Mouse (Mus musculus) c-Kit-positive CD71-positive TER-119-positive erythroid progenitor cells, embryonic 14.5 days (primary cell): ENCODE data around the gene Tns1.

ENCODE experiments used
- DNase-seq: peaks from one replicate; pipeline ENCODE4 v3.0.0-alpha.2; 2013; ENCODE audit warnings: low spot score

Gene Tns1

DNA sequence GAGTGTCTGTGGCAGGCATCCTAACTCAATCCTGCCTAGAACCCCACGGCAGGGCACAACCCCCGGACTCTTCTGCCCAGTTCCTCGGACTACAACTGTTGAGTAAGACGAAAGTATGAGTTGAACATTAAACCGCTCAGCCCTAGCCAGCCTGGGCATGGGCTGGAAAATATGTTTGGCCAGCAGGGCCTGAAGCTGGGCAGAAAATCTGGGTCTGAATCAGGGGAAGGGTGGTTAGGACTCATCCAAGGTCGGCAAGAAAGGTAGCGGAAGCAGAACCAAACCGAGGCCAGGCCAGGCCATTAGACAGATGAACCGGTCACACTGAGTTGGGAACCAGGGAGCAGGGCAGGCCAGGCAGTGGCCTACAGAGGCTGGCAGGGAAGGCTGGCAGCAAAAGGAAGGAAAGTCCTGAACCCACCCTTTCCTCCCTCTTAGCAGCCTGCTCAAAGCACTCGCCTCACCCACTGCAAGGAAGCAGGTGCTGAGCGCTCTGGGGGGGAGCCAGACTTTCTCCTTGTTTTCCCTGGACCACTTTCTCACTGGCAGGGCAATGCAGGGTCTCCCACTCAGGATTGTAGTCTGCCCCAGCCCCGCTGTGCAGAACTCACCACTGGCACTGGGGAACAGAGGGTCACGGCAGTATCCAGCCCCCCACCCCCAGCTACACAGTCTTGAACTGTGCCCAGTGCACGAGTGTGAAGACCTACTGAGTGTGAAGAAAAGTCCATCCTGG, 110.8 kb downstream of the Tns1 start:
- DNase-seq = no peak

DNA sequence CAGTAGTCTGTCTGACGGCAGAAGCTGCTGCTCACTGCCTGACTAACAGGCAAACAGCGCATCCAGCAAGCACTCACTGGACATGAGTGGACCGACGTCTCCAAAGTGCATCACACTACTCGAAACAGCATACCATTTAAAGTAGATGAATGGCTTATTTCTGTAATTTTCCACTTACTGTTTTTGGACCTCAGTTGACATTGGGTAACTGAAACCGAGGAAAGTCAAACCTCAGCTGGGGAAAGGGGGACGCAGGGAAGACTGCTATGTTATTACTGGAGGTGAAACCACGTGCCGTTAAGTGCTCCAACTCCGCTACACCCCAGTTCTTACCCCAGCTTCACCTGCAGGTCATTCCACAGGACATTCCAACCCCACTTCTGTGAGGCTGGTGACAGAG, 111.5 kb downstream of the Tns1 start:
- no peak for DNase-seq

DNA sequence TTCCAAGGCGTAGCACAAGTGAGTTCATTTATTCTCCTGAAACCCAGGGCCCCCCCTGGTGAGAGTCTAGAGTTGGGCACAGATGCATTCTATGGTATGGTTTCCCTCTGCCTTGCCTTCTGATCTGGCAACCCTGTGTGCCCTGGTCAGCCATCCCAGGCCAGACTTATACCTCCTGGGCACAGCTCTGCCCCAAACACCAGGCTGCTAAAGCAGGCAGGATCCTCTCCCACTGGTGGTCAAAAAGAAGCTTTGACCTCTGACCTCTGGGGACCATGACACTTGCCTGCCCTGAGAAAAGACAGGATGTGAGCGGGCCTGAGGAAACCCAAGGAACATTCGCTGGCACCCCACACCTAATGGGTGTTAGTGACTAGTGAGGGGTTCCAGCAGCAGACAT, 114.8 kb downstream of the Tns1 start:
- no peak for DNase-seq

DNA sequence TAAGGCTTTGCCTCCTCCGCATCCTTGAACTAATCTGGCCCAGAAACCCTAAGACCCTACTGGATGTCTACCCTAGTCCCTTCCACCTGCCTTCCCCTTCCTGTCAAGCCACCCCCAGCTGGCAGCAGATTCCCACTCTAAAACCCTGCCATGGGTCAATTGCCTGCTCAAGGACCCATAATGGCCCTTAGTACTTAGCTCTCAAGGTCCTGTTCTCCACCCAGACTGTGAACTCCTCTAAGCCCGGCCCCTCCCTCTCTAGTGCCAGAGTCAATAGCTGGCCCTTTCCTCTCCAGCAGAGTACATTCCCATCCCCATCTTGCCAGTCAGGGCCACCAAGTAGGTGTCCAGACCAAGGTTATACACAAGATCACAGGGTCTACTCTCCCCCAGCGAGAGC, 115.3 kb downstream of the Tns1 start:
- DNase-seq = no peak

DNA sequence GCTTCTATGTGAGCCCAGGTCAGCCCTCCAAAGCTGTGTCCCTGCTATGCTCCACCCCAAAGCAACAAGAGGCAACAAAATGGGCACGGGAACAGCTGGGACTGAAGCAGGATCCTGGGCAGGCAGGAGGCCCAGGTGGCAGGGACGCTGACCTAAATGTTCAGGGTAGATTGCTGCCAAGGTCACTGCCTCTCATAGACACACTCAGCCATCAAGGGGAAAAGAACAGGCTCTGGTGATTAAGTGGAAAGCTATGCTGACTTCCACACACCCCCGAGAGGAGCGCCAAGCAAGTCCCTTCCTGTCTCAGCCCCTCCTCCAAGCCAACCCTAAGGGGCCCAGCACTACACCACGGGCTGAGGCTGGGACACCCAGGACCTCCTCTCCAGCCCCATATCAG, 115.8 kb downstream of the Tns1 start:
- DNase-seq = no peak

DNA sequence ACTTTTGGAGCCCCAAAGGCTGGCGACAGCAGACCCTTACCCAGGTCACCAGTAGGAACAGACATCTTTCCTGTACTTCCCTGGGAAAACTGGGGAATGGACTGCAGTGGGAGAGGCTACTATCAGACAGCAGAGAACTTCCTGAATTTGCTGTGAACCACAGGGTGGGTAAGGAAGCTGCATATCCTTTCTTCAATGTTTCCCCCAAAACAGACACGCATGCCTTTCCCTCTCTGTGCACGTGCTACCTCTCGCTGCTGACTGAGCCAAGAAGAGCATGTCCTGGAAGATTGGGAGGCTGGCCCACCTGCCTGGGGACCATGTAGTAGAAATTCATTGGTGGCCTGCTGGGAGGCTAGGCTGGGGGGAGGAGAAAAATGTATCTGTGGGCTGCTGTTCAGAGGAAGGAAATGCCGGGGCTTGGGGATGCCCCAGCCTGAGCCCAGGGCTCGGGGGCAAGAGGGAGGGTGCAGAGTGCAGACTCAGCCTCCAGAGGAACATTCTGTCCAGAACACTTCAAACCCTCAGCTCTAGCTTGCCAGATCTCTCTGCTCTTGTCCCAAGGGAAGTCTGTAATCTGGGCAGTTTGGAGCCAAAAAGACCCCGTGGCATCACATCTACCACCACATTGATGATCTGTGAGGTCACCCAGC, 116.7 kb downstream of the Tns1 start:
- DNase-seq = no peak

DNA sequence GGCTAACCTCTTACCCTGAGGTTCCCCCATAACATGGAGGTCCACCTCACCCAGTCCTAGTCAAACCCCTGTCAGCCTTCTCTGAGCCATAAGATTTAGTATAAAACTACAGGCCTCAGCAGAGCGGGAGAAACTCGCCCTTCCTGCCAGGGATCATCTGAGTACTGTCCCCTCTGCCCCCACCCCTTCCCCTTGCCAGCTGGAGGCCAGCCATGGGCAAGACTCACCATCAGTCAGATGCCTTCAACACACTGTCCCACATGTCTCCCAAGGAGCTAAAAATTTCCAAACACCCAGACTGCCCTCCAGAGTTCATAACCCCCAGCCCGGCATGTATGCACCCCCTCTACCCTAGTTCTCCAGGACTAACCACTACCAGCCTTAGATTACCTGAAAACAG, 119.2 kb downstream of the Tns1 start:
- no peak for DNase-seq

DNA sequence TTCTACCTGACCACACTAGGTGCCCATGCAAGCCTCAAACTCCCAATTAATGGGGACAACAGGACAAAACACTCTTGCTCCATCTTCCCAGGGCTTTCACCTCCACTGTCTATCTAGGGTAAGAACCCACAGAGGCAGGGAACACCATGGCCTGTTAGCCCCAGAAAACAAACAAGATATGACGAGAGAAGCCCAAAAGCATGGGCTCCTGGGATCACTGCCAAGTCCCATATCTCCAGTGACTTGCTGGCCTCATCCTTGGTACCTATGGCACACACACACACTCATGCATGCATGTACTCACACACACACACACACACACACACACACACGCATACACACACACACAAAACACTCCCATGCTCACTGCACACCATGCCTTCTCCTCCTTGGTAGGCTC, 120.5 kb downstream of the Tns1 start:
- no peak for DNase-seq

DNA sequence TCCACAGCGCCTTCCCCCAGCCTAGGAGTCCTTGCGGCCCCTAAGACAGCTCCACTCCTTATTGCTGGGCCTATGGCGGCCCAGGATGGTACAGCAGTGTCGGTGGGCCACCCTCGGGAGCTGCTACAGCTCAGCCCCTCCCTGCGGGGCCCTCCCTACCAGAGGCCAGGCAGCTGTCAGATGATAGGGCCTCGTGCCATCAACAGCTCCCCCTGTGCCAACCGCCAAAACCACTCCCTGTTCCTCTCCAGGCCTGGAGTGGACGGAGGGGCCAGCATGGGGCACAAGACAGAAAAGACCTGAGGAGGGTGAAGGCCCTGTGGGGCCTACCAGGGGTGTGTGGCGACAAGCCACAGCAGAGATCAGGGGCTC, 122.8 kb downstream of the Tns1 start:
- peak; percentile 69 for DNase-seq

DNA sequence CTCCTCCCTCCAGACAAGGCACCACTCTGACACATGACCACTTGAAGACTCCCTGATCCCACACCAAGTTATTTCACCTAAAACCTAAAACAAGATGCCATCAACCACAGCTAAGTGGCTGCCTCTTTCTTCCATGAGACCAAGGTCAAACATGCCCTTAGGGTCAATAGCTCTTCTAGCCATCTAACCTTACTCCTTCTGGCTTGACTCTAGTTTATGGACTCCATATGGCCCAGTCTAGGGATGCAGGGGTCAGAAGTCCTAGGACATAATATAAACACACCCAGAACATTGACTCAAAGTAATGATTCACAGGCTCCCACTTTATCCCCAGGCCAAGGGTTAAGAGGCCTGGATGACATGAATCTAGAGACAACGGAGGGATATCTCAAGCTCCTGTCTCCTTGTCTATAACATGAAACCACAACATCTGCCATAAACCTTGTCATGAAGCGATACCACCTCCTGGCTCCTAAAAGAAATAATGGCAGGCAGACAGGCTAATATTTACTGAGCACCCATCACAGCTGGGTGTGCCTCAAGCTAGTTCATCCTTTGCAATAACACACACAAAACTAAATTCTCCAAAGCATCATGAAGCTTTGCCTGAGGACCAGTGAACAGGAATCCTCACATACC, 123.3 kb downstream of the Tns1 start:
- peak; percentile 37 for DNase-seq

DNA sequence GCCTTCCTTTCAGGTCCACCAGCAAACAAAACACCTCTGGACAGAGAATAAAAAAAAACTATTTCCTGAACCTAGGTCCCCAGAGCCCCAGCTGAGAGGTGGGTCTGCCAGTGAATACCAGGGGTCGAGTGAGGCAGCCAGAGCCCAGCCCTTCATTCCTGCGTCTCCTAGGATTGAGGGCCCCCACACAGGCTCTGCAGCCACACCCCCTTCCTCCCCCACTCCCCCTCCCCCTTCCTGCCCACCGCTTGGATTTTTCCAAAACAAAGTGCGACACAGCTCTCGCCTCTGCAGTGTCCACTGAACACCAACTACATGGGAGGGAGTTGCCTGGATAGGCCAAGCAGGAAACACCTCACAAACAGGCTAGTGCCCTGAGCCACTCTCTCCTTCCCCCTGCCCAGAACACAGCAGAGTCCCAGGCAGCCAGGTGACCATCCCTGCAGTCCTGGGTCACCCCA, 124.0 kb downstream of the Tns1 start:
- no peak for DNase-seq

DNA sequence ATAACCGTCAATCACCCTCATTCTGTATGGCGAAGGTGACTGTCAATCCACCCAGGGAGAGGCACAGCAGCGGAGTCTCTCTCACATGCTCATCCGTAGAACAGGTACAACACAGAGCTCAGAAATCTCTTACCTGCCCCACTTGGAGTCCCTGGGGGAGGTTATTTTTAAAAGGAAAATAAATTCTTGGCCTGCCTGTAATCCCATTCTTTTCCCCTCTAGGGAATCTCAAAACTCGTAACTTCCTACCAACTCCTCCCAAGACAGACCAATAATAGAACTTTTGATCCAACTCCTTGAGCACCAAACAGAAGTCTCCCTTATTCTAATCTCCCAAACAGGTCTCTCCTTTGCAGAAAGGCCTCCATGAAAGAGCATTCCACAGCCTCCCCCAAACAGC, 124.7 kb downstream of the Tns1 start:
- no peak for DNase-seq

DNA sequence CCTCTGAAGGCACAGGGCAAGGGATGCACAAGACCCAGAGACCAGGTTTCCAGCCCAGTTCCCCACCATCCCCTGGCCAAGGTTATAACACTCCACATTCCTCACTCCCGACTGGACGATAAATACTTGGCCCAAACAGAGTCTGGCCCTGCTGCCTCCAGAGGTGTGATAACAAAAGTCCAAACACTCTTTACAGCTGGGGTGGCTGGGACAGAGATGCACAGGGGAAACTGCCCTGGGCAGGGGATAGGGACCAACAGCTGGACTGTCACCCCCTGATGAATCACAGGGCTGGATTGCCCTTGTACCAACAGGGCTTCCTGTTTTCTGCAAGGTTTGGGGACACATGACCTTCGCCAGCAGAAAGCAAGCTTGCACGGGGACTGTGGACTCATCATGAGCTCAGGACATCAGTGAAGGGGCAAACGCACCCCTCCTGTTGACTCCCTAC, 125.3 kb downstream of the Tns1 start:
- no peak for DNase-seq

DNA sequence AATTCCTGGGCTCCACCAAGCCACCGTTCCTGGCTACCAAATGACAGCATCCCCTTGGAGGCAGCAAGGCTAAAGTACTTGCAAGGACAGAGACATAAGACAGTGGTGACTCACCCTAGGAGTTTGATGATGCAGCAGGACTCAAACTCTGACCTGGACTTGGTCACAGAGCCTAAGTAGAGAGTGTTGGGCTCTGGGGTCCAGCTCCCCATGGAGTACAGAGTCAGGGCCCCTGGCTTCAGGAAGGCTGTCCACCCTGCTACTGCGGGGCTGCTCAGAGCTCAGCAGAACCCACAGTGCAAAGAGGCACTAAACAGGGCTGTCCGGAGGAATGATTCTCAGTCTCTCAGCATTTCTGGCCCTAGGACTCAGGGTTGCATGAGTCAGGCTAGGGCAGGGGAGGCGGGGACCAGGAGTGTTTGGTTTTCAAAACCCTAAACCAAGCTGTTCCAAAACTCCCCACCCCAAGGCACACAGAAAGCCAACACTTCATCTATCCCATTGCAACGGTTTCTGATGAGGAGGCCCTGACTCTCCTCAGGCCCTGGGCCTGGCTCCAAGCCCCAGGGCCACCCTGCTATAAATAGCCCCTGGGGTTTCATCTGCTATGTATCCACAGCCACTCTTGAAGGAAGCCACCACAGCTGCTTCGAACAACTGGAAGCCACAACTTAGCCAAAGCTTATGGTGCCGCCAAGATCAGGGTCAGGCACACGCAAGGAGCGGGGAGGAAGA, 126.0 kb downstream of the Tns1 start:
- no peak for DNase-seq

DNA sequence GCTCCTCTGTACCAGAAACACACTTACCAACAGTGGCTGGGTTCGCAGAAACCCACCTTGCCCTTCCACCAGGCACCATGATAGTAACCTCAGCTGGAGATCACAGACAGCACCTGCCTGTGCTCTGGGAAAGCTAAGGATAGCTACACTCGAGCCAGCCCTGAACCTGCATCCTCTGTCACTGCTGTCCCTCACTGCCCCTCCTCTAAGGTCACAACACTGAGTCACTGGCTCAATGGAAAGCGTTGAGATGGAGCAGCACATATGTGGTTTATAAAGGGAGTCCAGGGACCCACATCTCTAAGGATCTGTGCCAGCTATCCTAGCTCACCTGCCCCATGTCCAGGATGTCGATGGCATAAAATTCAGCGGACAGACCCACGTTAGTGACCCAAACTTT, 126.9 kb downstream of the Tns1 start:
- DNase-seq = no peak

DNA sequence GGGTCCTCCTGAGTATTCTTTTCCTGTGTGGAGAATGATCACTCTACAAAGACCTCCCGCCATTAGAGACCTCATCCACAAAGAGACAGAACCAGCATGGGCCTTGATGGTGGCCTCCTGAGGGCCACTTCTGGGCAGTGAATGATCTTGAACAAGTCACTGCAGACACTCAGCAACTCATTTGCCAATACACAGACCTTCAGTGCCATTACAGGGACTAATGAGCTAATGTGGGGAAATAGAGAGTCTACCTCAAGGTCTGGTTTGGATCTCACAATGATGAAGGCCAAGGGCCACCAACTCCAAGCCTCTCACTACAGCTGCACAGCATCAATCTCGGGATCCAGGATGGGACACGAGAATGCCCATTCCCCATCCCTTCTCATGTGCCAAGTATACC, 127.6 kb downstream of the Tns1 start:
- no peak for DNase-seq

DNA sequence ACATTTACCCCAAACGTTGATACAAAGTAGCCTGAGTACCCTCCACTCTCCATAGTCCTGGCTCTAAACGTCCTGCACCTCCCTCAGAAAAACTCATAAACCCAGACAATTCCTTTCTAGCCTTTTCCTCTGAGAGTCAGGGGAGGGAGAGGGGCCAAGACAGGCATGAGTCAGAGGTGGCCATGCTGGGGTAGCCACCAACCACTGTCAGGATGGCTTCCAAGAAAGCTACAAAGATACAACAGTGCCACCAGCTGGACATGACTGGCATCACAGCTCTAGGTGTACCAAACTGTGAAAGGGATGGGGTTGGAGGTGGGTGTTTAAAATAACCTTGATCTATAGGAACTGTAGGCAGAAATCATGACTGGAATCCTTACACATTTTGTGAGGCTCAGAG, 128.0 kb downstream of the Tns1 start:
- peak; percentile 57 for DNase-seq

DNA sequence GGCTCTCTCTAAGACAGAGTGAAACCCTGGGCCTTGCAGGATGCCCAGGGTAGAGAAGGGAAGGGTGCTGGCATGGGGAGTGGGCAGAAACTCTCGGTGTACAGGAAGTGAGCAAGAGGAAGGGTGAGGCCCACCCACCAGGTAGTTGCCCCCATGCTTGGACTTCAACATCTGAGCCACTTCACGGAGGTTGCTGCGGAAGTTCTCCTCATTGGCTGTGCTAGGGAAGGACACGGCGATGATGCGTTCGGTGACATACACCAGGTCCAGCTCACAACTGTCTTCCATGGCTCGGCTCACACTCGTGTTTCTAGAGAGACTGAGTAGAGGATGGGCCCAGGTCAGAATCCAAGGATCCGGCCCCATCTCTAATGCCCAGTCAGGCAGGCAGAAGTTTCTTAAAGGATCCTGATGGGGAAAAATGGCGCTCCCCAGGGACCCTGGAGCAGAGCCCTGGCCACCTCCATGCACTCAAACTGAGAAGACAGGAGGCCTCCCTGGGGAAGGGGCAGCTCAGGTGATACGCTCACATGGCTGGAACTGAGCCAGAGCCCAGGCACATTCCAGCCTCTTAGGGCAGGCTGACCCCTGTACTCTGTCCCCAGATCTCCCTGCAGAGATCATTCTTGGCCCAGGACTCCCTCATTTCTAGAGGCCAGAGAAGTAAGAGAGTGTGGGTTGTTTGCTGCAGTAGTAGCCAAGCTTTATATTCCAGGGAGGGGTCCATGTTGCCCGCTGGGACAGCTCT, 129.0 kb downstream of the Tns1 start:
- DNase-seq = no peak

DNA sequence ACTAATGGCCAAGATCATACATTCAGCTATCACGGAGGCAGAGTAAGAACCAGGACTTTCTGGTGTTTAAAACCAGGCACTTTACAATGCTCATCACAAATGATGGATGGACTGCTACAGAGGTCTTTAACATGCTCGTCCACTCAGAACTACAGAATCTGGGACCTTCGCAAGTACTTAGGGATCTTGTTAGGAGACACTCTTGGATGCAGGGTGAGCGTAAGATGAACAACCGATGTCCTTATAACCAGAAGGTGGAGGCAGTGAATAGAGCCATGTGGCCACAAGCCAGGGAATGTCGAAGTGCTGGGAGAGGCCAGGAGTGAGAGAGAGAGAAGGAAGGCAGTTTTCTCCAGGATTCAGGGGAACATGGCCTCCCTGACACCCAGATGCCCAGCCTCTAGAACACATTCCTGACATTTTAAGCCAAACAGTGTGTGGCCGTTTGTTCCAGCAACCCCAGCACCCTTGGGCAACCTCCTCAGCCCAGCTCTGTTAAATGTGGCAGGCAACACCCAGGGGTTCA, 130.3 kb downstream of the Tns1 start:
- no peak for DNase-seq

DNA sequence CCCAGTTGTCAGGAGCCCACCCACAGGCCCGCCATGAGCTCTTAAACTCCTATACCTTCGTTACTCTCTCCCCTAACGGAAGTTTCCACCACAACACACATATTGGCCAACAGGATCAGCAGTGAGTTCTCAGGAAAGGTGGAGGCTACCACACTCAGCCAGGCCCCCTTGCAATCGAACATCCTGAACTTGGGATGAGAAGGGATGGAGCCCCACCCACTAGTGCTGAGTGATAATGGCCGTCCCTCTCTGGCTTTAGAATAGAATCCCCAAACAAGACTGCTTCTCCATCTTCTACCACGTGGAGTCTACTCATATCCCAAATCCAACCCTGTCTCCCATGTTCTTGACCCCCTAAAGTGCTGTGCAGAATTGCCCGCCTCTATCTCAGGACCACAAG, 131.0 kb downstream of the Tns1 start:
- no peak for DNase-seq

DNA sequence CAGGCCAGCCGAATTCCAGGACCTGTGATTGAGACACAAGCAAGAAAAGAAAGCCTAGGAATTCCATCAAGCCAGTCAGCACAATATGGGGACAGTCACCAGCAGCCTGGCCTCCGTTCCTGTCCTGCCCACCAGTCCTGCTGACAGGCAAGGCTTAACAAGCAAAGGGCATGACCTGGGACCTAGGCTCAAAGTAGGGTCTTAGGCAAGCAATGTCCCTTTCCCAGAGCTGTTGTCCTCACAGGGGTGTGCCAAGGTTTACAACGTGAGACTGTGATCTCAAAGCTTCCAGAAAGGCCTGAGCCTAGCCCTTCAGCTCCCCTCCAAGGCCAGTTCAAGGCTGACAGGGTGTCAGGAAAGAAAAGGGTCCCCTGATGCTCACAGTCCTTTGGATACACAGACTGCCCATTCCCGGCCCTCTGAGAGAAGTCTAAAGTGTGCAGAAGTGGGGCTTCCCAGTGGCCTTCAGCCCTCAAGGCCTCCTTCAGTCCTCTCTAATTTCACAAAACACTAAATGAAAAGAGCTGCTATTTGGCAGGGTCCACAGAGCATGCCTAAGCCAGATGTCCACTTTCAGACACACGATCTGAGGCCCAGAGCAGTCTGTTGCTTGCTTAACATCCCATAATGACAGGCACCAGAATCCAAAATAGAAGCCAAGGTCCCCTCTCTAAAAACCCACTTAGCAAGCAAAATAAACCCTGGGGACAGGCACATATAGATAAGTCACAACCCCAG, 131.9 kb downstream of the Tns1 start:
- DNase-seq = no peak
